Mouse (Mus musculus) megakaryocyte-erythroid progenitor cell, adult 5-6 weeks (primary cell): ENCODE measurements around the gene Rab34. TPM values are rescaled to one million over a fixed set of nuclear protein-coding genes. Genes with fewer than 3 reads are reported as not detected.

Experiments used
- ATAC-seq: replicated peaks from 2 replicates; pipeline ENCODE4 v1.8.0; 2016; ENCODE audit warnings: mild to moderate bottlenecking, inconsistent platforms; ENCODE audit not compliant: severe bottlenecking, poor library complexity, low FRiP score, low TSS enrichment
- total RNA-seq, 2 experiments: library from RNA; stranded (forward) in 1 of 2; stranded (reverse) in 1 of 2; fragments of 200-1000, 215-1000 nt in 1 of 2; fragments of >200 nt in 1 of 2; fragmentation: Nextera tagmentation in 1 of 2; gene quantifications; 2 replicates each; pipeline ENCODE4 v1.2.3; 2014 to 2017

The Rab34 gene
- total RNA-seq, 2 experiments from 2014 or later = 4.8 TPM; not detected in 1

GRCm38 (mm10) chr11:78205361-78206206, 17.4 kb downstream of the Rab34 start:
- ATAC-seq = no peak

- ATAC-seq = no peak
Observed at GRCm38 (mm10) chr11:78207190-78207589, 19.0 kb downstream of the Rab34 start.

- ATAC-seq = no peak
Observed at GRCm38 (mm10) chr11:78209886-78210285, 21.7 kb downstream of the Rab34 start.

- ATAC-seq = peak; percentile 18
Observed at GRCm38 (mm10) chr11:78210615-78211014, 22.4 kb downstream of the Rab34 start.

- no peak for ATAC-seq
Observed at GRCm38 (mm10) chr11:78211513-78211912, 23.3 kb downstream of the Rab34 start.

- ATAC-seq = no peak
Observed at GRCm38 (mm10) chr11:78213086-78213817, 25.0 kb downstream of the Rab34 start.

- ATAC-seq = no peak
Observed at GRCm38 (mm10) chr11:78215709-78216317, 27.6 kb downstream of the Rab34 start.

GRCm38 (mm10) chr11:78223586-78223985, 35.4 kb downstream of the Rab34 start:
- ATAC-seq = no peak

GRCm38 (mm10) chr11:78231518-78231917, 43.3 kb downstream of the Rab34 start:
- peak; percentile 60; the same call in 1 of the 2 replicates for ATAC-seq

- ATAC-seq = no peak
Observed at GRCm38 (mm10) chr11:78240193-78240857, 52.1 kb downstream of the Rab34 start.

Other genes with a start within 250 kb of the Rab34 start
- gene Phf12, start 205.7 kb upstream of the Rab34 start, total RNA-seq (2014; fragmentation: Nextera tagmentation) = 79.7 and 94.6 TPM in 2 replicates
- gene Phf12, start 205.7 kb upstream of the Rab34 start, total RNA-seq (2017) = 23.3 and 26.9 TPM in 2 replicates
- 11.8 and 14.4 TPM in 2 replicates for gene Dhrs13, start 156.2 kb upstream of the Rab34 start, total RNA-seq (2014; fragmentation: Nextera tagmentation)
- 9.7 and 14.2 TPM in 2 replicates for gene Dhrs13, start 156.2 kb upstream of the Rab34 start, total RNA-seq (2017)
- gene Flot2, start 150.5 kb upstream of the Rab34 start, total RNA-seq (2014; fragmentation: Nextera tagmentation) = 19.2 and 19.7 TPM in 2 replicates
- gene Flot2, start 150.5 kb upstream of the Rab34 start, total RNA-seq (2017) = 23.2 and 23.6 TPM in 2 replicates
- 26.2 and 32.2 TPM in 2 replicates for gene Eral1, start 108.0 kb upstream of the Rab34 start, total RNA-seq (2014; fragmentation: Nextera tagmentation)
- 34.9 and 36.6 TPM in 2 replicates for gene Eral1, start 108.0 kb upstream of the Rab34 start, total RNA-seq (2017)
- gene Fam222b, start 93.8 kb upstream of the Rab34 start, total RNA-seq (2014; fragmentation: Nextera tagmentation) = 10.2 and 14.3 TPM in 2 replicates
- 1.8 and 3.9 TPM in 2 replicates for gene Fam222b, start 93.8 kb upstream of the Rab34 start, total RNA-seq (2017)
- 30.3 and 39.1 TPM in 2 replicates for gene Traf4, start 22.8 kb upstream of the Rab34 start, total RNA-seq (2014; fragmentation: Nextera tagmentation)
- gene Traf4, start 22.8 kb upstream of the Rab34 start, total RNA-seq (2017) = 10.3 and 18.0 TPM in 2 replicates
- 26.7 and 38.5 TPM in 2 replicates for gene Nek8, start 11.8 kb upstream of the Rab34 start, total RNA-seq (2014; fragmentation: Nextera tagmentation)
- 3.7 and 7.4 TPM in 2 replicates for gene Nek8, start 11.8 kb upstream of the Rab34 start, total RNA-seq (2017)
- 24.4 and 25.2 TPM in 2 replicates for gene Tlcd1, start 11.7 kb upstream of the Rab34 start, total RNA-seq (2014; fragmentation: Nextera tagmentation)
- 13.3 and 19.6 TPM in 2 replicates for gene Tlcd1, start 11.7 kb upstream of the Rab34 start, total RNA-seq (2017)
- 5,168 and 5,735 TPM in 2 replicates for gene Rpl23a, start 4.8 kb upstream of the Rab34 start, total RNA-seq (2014; fragmentation: Nextera tagmentation)
- gene Rpl23a, start 4.8 kb upstream of the Rab34 start, total RNA-seq (2017) = 4,325 and 4,755 TPM in 2 replicates
- not detected in 2 replicates for gene Proca1, start 5.0 kb downstream of the Rab34 start, total RNA-seq (2014; fragmentation: Nextera tagmentation)
- 1.2 TPM in 1 of 2 replicates, not detected in the other for gene Proca1, start 5.0 kb downstream of the Rab34 start, total RNA-seq (2017)
- gene Sdf2, start 57.3 kb downstream of the Rab34 start, total RNA-seq (2014; fragmentation: Nextera tagmentation) = 42.1 and 49.5 TPM in 2 replicates
- gene Sdf2, start 57.3 kb downstream of the Rab34 start, total RNA-seq (2017) = 44.9 and 45.7 TPM in 2 replicates
- 51.1 and 51.9 TPM in 2 replicates for gene Supt6, start 57.6 kb downstream of the Rab34 start, total RNA-seq (2014; fragmentation: Nextera tagmentation)
- gene Supt6, start 57.6 kb downstream of the Rab34 start, total RNA-seq (2017) = 46.0 and 52.5 TPM in 2 replicates
- 91.6 and 110 TPM in 2 replicates for gene 2610507B11Rik, start 73.3 kb downstream of the Rab34 start, total RNA-seq (2014; fragmentation: Nextera tagmentation)
- gene 2610507B11Rik, start 73.3 kb downstream of the Rab34 start, total RNA-seq (2017) = 55.5 and 72.4 TPM in 2 replicates
- gene BC030499, start 102.4 kb downstream of the Rab34 start, total RNA-seq (2014; fragmentation: Nextera tagmentation) = 0.55 and 1.3 TPM in 2 replicates
- gene BC030499, start 102.4 kb downstream of the Rab34 start, total RNA-seq (2017) = 0.50 and 0.89 TPM in 2 replicates
- gene Spag5, start 113.1 kb downstream of the Rab34 start, total RNA-seq (2014; fragmentation: Nextera tagmentation) = 47.4 and 52.6 TPM in 2 replicates
- 42.0 and 62.4 TPM in 2 replicates for gene Spag5, start 113.1 kb downstream of the Rab34 start, total RNA-seq (2017)
- 0.39 and 2.4 TPM in 2 replicates for gene Aldoc, start 134.5 kb downstream of the Rab34 start, total RNA-seq (2014; fragmentation: Nextera tagmentation)
- gene Aldoc, start 134.5 kb downstream of the Rab34 start, total RNA-seq (2017) = 0.84 TPM in 1 of 2 replicates, not detected in the other
- gene Pigs, start 140.0 kb downstream of the Rab34 start, total RNA-seq (2014; fragmentation: Nextera tagmentation) = 40.5 and 44.5 TPM in 2 replicates
- gene Pigs, start 140.0 kb downstream of the Rab34 start, total RNA-seq (2017) = 10.0 and 10.4 TPM in 2 replicates
- 51.2 and 51.5 TPM in 2 replicates for gene Unc119, start 155.1 kb downstream of the Rab34 start, total RNA-seq (2014; fragmentation: Nextera tagmentation)
- 20.0 and 27.2 TPM in 2 replicates for gene Unc119, start 155.1 kb downstream of the Rab34 start, total RNA-seq (2017)
- not detected in 2 replicates for gene Foxn1, start 198.1 kb downstream of the Rab34 start, total RNA-seq (2014; fragmentation: Nextera tagmentation)
- not detected in 2 replicates for gene Foxn1, start 198.1 kb downstream of the Rab34 start, total RNA-seq (2017)
- gene Slc13a2, start 233.8 kb downstream of the Rab34 start, total RNA-seq (2014; fragmentation: Nextera tagmentation) = not detected in 2 replicates
- gene Slc13a2, start 233.8 kb downstream of the Rab34 start, total RNA-seq (2017) = not detected in 2 replicates